Mouse (Mus musculus) heart, embryonic 14.5 days (tissue): ENCODE data around the gene Chmp5. TPM values are rescaled to one million over a fixed set of nuclear protein-coding genes. Genes with fewer than 3 reads are reported as not detected.

Experiments used
- microRNA-seq: library from miRNA; unstranded; fragments of <30 nt; microRNA quantifications from one replicate; pipeline ENCODE4, GENCODE M21; 2016
- polyA plus RNA-seq: library from polyadenylated mRNA; unstranded; fragments of >200 nt; fragmentation: Nextera tagmentation; extraction: Ambion mirVana; gene quantifications from 2 replicates; pipeline ENCODE4 v1.2.1, GENCODE M21; 2014

The Chmp5 gene
- polyA plus RNA-seq, 1 experiment from 2014 or later, result 82.9 TPM

Small RNAs within 50 kb of the gene (microRNA-seq; reads per million reads assigned to microRNA genes)
- 3.4 reads per million, percentile 7 among the genes with 10 or more reads in this experiment for gene Mir3094

Other genes with a start within 250 kb of the Chmp5 start
- gene Aptx, start 245.2 kb upstream of the Chmp5 start, polyA plus RNA-seq, result 25.1 and 29.0 TPM in 2 replicates
- 218 and 239 TPM in 2 replicates for gene Dnaja1, start 226.3 kb upstream of the Chmp5 start, polyA plus RNA-seq
- 100 and 102 TPM in 2 replicates for gene Smu1, start 190.5 kb upstream of the Chmp5 start, polyA plus RNA-seq
- 58.5 and 60.6 TPM in 2 replicates for gene B4galt1, start 94.4 kb upstream of the Chmp5 start, polyA plus RNA-seq
- 7.6 and 12.1 TPM in 2 replicates for gene Spink4, start 28.4 kb upstream of the Chmp5 start, polyA plus RNA-seq
- gene Bag1, start 113 bp upstream of the Chmp5 start, polyA plus RNA-seq, result 199 and 211 TPM in 2 replicates
- gene Nfx1, start 22.5 kb downstream of the Chmp5 start, polyA plus RNA-seq, result 56.1 and 59.0 TPM in 2 replicates
- 0.32 TPM in 1 of 2 replicates, not detected in the other for gene Aqp7, start 99.7 kb downstream of the Chmp5 start, polyA plus RNA-seq
- 0.19 and 0.55 TPM in 2 replicates for gene Aqp3, start 149.8 kb downstream of the Chmp5 start, polyA plus RNA-seq
- 12.4 and 14.6 TPM in 2 replicates for gene Nol6, start 176.0 kb downstream of the Chmp5 start, polyA plus RNA-seq
- 82.8 and 86.8 TPM in 2 replicates for gene Ube2r2, start 187.3 kb downstream of the Chmp5 start, polyA plus RNA-seq